Mouse (Mus musculus): ENCODE measurements around the gene Vamp5.

The Vamp5 gene

DNA sequence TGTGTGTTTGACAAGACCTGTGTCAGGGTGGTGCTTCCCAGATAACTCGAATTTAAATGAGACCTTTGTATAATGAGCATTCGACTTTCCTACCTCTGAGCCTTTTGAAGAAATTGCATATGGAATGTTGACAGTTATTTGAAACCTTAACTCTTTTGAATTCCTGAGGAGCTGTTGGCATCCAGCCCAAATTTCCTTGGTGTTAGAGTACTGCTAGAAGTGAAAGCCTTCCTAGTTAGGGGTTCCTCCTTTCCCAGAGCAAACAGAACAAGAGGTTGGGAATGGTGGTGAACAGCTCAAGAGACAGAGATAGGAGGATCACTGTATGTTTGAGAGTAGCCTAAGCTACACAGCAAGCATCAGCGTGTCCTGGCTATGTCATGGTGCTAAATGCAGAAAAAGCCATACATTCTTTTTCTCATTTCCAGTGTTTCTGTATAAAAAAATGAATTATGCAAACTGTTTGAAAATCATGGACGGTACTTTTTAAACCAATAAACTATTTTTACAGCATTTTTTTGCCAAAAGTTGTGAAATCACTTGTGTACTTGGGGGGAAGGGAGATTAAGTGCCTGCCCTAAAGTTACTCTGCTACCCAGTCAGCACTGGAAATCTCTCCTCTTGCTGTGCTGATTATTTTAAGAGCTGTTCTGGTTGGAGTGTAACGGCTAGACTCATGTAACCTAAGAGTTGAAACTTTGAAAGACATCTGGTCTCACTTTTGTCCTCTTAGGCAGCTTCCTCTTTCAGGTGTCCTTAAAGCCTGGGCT, 27.4 kb downstream of the Vamp5 start:
- H3K27me3 ChIP-seq (ENCODE audit: control insufficient read depth, insufficient read depth, low read length, poor library complexity, severe bottlenecking), result no peaks in the 10 kb centered on the region
- peaks cover 4% of the 10 kb centered on the region; the same call in 1 of the 2 replicates for H3K36me3 ChIP-seq (ENCODE audit: control insufficient read depth, insufficient read depth, low read length, poor library complexity, severe bottlenecking)
- DNase-seq (ENCODE audit: low read depth, low spot score), result no peak

DNA sequence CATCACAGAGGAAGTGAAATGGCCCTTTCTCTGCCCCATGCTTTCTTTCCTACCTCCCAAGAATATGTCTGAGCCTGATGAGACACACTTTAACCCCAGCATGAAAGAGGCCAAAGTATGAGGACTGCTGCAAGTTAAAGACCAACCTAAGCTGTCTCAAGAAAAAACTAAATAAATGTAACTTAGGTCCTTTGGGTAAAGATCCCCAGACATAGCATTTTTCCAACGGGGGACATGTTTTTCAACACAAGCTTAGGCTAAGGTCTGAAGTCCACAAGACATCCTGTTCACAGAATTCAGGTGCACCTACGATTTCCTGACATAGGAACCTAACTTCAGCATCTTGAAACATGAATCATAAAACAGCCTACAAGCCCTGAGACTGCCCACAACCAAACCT, 30.1 kb downstream of the Vamp5 start:
- H3K27me3 ChIP-seq (ENCODE audit: control insufficient read depth, insufficient read depth, low read length, poor library complexity, severe bottlenecking), result no peaks in the 10 kb centered on the region
- DNase-seq (ENCODE audit: low read depth, low spot score), result no peak
- H3K36me3 ChIP-seq (ENCODE audit: control insufficient read depth, insufficient read depth, low read length, poor library complexity, severe bottlenecking), result peaks cover 4% of the 10 kb centered on the region; the same call in 1 of the 2 replicates

DNA sequence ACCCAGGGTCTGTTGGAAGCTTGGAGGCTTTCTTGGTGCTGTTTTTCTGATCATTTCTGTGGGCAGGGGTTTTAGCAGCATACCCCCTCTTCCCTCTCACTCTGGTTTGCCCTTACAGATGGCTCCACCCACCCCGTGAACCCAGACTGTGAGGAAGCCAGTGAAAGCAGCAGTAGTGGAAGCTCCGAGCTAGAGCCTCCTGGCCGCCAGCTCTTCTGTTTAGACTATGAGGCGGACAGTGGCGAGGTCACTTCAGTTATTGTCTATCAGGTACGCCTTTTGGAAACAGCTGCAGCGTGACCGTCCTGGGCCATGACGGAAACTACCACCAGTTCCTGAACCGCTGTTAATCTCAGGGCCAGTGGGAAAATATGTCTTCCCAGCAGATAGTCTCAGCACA, 31.9 kb downstream of the Vamp5 start:
- no peak for DNase-seq (ENCODE audit: low read depth, low spot score)
- H3K36me3 ChIP-seq (ENCODE audit: control insufficient read depth, insufficient read depth, low read length, poor library complexity, severe bottlenecking), result peaks cover 4% of the 10 kb centered on the region
- no peaks in the 10 kb centered on the region for H3K27me3 ChIP-seq (ENCODE audit: control insufficient read depth, insufficient read depth, low read length, poor library complexity, severe bottlenecking)

DNA sequence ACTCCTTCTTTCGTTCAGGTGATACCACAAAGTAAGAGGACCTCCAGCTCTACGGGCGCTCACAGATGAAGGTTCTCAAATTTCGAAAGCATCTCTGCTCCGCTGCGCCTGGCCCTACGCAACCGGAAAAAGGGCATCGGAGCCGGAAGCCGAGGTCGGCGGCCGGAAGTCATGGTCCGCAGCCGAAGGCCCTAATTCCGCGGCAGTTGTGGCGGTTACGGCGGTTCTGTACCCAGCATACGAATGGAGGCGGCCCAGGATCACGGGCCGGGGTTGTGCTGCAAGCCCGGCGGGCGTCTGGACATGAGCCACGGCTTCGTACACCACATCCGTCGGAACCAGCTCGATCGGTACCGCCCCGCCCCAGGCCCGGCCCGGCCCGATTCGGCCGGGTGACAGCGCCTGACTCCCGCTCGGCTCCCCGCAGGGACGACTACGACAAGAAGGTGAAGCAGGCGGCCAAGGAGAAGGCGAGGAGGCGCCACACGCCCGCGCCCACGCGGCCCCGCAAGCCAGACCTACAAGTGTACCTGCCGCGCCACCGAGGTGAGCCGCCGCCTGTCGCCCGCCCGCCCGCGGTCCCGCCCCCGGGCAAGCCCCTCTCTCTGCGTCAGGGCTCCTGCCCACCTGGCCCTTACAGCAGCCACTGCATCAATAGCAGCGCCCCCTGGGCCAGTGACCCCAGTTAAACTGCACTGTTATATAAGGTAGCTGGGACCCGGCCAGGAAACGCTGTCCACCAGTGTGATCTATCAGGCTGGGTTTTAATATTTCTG, 32.9 kb downstream of the Vamp5 start, which contains the start of gene 0610030E20Rik:
0610030E20Rik (plus strand) TSS at position 152 of the 776 bp plus-strand sequence.
- Histone ChIP-seq H3K36me3 (ENCODE audit: control insufficient read depth, insufficient read depth, low read length, poor library complexity, severe bottlenecking) (peaks cover 4% of the 10 kb centered on the region), H3K27me3 (ENCODE audit: control insufficient read depth, insufficient read depth, low read length, poor library complexity, severe bottlenecking) (no peaks in the 10 kb centered on the region)
- peak; percentile 86 for DNase-seq (ENCODE audit: low read depth, low spot score)

DNA sequence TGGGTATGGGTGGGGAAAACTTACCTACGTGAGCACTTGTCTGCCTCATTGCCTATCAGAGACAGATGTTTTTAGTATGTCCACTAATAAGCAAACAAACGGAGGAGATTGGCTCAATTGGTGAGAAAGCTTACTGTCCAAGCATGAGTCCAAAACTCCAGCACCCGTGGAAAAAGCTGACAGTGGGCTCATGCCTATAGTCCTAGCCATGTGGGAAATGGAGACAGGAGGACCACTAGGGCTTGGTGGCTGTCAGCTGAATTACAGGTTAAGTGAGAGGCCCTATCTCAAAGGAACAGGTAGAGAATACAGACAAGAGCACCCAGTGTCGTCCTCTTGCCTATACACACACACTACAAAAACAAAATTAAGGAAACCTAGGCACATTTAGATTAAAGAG, 34.0 kb downstream of the Vamp5 start:
- DNase-seq (ENCODE audit: low read depth, low spot score), result no peak
- Histone ChIP-seq H3K36me3 (ENCODE audit: control insufficient read depth, insufficient read depth, low read length, poor library complexity, severe bottlenecking) (peaks cover 4% of the 10 kb centered on the region), H3K27me3 (ENCODE audit: control insufficient read depth, insufficient read depth, low read length, poor library complexity, severe bottlenecking) (no peaks in the 10 kb centered on the region)

DNA sequence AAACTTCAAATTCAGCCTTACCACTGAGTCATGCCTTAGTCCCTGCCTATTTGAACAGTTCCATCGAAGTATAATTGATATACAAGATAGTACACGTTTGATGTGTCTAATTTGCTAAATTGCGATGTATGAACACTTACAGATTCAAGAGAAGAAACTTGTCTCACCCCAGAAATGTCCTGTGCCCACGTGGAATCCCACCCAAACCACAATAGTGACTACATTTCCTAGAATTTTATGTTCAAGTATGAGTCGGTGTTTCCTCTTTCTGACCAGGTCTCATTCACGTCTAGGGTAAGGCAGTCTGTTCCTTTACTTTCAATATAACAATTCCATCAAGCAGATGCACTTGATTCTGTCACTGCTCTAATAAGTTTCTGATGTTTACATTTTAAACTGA, 34.6 kb downstream of the Vamp5 start:
- no peaks in the 10 kb centered on the region for H3K27me3 ChIP-seq (ENCODE audit: control insufficient read depth, insufficient read depth, low read length, poor library complexity, severe bottlenecking)

DNA sequence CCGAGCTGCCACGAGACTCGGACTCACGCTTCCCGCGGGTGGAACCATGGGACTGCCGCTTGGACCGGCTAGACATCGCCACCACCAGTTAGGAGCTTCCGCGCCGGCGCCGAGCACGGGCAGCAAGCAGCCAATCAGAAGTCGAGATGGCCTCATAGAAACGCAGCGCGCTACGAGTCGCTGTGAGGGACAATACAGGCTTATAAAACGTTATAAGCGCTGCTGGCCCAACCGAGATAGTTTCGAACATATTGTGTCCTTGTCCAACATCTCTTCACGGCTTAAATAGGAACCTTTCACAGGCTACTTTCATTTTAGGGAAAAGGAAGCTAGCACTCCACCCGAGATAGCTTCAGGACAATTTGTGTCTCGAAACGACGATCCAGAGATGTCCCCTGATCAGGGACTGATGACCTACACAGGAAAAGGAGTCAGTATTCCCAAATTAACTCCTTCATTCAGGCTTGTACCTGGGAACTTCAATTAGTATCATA, 35.1 kb downstream of the Vamp5 start, which contains the start of gene Usp39:
Usp39 (minus strand) TSS at position 111 of the 494 bp plus-strand sequence.
- DNase-seq (ENCODE audit: low read depth, low spot score), result peak; percentile 95
- Histone ChIP-seq H3K27me3 (ENCODE audit: control insufficient read depth, insufficient read depth, low read length, poor library complexity, severe bottlenecking) (no peaks in the 10 kb centered on the region), H3K36me3 (ENCODE audit: control insufficient read depth, insufficient read depth, low read length, poor library complexity, severe bottlenecking) (peaks cover 6% of the 10 kb centered on the region)

More for the DNA sequence above, 34.6 kb downstream of the Vamp5 start:
- DNase-seq (ENCODE audit: low read depth, low spot score), result no peak
- peaks cover 4% of the 10 kb centered on the region for H3K36me3 ChIP-seq (ENCODE audit: control insufficient read depth, insufficient read depth, low read length, poor library complexity, severe bottlenecking)

DNA sequence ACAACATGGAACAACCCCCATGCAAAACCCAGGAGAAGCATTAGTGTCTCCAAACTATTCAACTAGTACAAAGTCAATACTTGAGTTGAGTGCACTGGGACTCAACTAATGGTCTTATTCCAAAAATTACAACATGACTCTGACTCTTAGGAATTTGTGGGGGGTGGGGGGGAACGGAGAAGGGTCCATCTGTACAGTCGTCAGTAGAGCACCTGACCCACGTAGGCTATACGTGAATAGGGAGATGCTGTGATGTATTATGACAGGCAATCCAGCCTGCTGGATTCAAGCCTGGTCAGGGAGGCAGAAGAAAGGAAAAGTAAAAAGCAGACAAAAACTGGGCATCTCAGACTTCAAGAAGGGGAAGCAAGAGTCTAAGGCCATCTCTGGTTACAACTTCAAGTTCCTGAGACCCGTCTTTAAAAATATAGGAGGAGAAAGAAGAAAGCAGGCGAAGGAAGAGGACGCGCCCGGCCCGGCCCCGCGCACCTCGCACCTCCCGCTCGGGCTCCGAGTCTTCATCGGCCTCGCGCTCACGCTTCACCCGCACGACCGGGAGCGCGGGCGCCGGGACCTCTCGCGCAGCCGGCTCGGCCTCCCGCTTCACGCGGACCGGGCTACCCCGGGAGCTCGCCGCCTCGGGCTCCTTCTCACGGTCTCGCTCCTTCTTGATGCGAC, 35.7 kb downstream of the Vamp5 start:
- no peaks in the 10 kb centered on the region for H3K27me3 ChIP-seq (ENCODE audit: control insufficient read depth, insufficient read depth, low read length, poor library complexity, severe bottlenecking)
- H3K36me3 ChIP-seq (ENCODE audit: control insufficient read depth, insufficient read depth, low read length, poor library complexity, severe bottlenecking), result peaks cover 5% of the 10 kb centered on the region
- DNase-seq (ENCODE audit: low read depth, low spot score), result peak; percentile 24

DNA sequence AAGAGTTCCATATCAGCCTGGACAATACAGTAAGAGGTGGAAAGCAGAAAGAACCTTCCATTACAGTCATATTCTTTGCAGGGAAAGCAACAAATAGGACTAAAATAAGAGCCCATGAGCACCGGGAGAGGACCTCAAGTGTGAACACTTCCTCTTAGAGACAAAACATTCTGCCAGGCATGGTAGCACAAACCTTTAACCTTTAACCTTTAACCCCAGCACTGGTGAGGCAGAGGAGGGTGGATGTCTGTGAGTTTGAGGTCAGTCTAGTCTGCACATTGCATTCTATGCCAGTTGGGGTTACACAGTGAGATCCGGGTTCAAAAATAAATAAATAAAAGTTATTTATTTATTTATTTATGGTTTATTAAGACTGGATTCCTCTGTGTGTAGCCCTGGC, 39.8 kb downstream of the Vamp5 start:
- peaks cover 11% of the 10 kb centered on the region for H3K36me3 ChIP-seq (ENCODE audit: control insufficient read depth, insufficient read depth, low read length, poor library complexity, severe bottlenecking)
- no peak for DNase-seq (ENCODE audit: low read depth, low spot score)
- H3K27me3 ChIP-seq (ENCODE audit: control insufficient read depth, insufficient read depth, low read length, poor library complexity, severe bottlenecking), result no peaks in the 10 kb centered on the region

DNA sequence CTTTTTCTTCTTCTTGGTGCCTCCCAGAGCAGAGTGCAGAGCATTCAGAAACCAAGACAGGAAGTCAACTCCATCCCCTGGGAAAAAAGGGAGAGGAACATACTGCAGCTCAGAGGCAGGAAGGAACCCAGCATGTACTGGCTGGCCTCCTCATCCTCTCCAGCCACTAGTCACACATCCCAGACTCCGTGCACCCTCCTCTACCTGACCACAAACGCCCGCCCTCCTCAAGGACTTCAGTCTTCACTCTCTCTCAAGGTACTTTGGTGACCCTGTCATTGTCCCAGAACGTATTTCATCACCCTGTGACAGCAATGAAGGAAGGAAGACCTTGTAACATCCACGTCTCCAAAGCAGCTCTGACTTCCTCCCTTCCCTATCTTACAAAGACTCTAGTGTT, 47.2 kb downstream of the Vamp5 start:
- peaks cover 24% of the 10 kb centered on the region for H3K36me3 ChIP-seq (ENCODE audit: control insufficient read depth, insufficient read depth, low read length, poor library complexity, severe bottlenecking)
- no peak for DNase-seq (ENCODE audit: low read depth, low spot score)
- H3K27me3 ChIP-seq (ENCODE audit: control insufficient read depth, insufficient read depth, low read length, poor library complexity, severe bottlenecking), result no peaks in the 10 kb centered on the region

DNA sequence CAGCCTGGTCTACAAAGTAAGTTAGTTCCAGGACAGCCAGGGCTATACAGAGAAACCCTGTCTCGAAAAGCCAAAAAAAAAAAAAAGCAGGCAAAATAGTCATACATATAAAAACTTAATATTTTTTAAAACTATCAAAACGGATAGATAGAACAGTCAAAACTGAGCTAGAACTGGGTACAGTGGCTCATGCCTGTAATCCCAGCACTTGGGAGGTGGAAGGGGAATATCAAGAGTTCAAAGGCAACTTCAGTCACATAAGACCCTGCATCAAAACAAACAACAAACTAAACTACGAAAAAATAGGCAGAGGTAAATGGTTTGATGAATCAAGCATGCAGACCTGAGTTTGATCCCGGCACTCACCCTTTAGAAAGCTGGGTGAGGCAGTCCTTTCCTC, 50.1 kb downstream of the Vamp5 start:
- no peak for DNase-seq (ENCODE audit: low read depth, low spot score)
- Histone ChIP-seq H3K27me3 (ENCODE audit: control insufficient read depth, insufficient read depth, low read length, poor library complexity, severe bottlenecking) (no peaks in the 10 kb centered on the region), H3K36me3 (ENCODE audit: control insufficient read depth, insufficient read depth, low read length, poor library complexity, severe bottlenecking) (peaks cover 22% of the 10 kb centered on the region)

DNA sequence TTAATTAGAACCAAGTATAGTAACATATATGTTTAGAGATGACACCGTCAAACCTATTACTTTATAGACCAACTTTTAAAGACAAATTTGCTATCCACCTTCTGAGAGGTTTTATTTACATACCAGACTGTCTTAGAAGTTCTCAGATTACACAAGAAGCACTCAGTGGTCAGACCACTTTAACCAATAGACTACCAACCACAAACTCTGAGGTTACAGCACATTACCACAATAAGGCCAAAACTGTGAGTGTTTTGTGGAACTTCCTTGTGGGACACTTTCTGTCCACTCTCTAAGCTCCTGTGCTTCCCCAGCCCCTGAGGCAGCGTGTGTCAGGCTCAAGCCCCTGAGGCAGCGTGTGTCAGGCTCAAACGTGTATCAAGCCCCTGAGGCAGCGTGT, 51.2 kb downstream of the Vamp5 start:
- H3K27me3 ChIP-seq (ENCODE audit: control insufficient read depth, insufficient read depth, low read length, poor library complexity, severe bottlenecking), result no peaks in the 10 kb centered on the region
- H3K36me3 ChIP-seq (ENCODE audit: control insufficient read depth, insufficient read depth, low read length, poor library complexity, severe bottlenecking), result peaks cover 21% of the 10 kb centered on the region
- DNase-seq (ENCODE audit: low read depth, low spot score), result no peak

DNA sequence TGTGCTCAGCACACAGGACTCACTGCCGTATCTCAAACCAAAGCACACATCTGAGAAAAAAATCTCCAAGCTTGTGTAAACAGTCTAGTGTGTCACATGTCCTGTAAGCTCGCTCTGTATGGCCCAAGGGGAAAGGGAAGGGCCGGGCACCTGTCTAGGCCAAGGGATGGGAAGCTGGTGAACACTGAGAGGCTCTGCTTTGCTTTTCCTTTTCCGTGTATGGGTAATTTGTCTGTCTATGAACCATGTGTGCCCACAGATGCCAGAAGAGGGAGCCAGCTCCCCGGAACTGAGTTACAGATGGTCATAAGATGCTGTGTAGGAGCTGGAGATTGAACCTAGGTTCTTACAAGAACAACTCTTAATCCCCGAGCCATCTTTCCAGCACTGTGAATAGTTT, 54.0 kb downstream of the Vamp5 start:
- peaks cover 19% of the 10 kb centered on the region for H3K36me3 ChIP-seq (ENCODE audit: control insufficient read depth, insufficient read depth, low read length, poor library complexity, severe bottlenecking)
- H3K27me3 ChIP-seq (ENCODE audit: control insufficient read depth, insufficient read depth, low read length, poor library complexity, severe bottlenecking), result no peaks in the 10 kb centered on the region
- peak; percentile 63 for DNase-seq (ENCODE audit: low read depth, low spot score)

DNA sequence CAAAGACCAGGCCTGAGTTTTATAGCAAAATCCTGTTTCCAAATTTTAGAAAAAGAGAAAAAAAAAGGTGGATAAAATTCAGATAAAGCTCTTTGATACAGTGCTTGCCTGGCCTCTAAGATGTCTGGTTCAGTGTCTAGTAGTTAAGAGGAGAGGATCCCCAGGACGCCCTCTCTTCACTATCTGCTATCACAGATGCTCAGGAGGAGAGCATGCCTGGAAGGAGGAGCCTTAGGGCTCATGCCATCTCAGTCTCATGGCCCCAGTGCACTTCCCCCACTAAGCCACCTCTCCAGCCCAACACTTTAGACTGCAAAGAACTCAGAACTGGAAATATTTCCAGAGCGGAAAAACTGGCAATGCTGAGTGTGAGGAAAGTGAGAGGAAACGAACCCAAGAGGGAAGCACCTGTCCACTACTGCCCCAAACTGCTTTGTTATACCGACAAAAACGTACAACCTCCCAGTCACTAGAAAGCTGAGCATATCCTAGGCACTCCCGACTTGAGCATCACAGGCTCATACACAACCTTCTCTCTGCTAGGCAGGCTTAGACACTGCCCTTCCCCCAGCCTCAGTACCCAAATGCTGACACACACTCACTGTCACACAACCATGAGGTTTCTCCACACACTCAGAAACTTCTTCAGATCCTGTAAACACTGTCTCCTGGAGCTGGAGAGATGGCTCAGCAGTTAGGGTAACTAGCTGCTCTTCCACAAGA, 56.3 kb downstream of the Vamp5 start:
- no peaks in the 10 kb centered on the region for H3K27me3 ChIP-seq (ENCODE audit: control insufficient read depth, insufficient read depth, low read length, poor library complexity, severe bottlenecking)
- no peak for DNase-seq (ENCODE audit: low read depth, low spot score)
- H3K36me3 ChIP-seq (ENCODE audit: control insufficient read depth, insufficient read depth, low read length, poor library complexity, severe bottlenecking), result peaks cover 22% of the 10 kb centered on the region

Data from splenic B cell, adult 2 months (primary cell).